Mouse (Mus musculus): ENCODE results near the gene Csrnp2.
"Not testable (repeated sequence)": the region's sequence is repeated elsewhere in the genome, so short reads cannot be mapped to it uniquely, and the experiment has no call there.

The Csrnp2 gene

DNA sequence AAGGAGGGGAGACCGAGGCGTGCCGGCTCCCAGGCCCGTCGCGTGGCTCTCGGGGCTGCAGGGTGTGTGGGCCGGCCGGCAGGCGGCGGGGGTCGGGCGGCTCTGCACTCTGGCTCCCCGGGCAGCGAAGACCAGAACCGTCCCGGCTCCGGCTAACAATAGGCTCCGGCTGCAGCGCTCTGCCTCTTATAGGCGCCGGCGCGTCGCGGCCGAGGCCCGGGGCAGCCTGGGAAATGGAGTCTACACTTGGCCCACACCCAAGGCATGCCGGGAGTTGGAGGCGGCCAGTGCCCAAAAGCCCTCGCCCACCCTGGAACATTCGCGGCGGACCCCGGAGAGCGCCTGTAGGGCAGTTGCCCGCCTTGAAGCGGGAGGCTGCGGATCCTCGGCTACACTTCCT lies at the start of gene Csrnp2:
TSS of gene Csrnp2 (minus strand) at position 387 of the 400 bp plus-strand sequence.
- peak; percentile 89 for DNase-seq (ENCODE audit: low read depth, low spot score)

DNA sequence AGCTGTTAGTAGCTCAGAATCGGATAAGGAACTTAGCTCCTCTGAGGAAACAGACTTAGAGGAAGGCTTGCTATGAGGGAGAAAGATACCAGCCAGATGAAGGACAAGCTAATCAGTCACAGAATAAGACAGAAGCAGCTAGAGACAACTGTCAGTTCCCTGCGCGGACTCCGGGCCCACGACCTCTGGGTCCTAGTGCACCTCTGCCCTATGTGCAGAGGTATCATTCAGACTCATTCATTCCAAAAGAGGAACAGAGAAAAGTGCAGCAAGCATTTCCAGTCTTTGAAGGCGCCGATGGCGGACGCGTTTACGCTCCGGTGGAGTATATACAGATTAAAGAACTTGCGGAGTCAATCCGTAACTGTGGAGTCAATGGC lies 48.4 kb upstream of the Csrnp2 start:
- DNase-seq (ENCODE audit: low read depth, low spot score): not testable (repeated sequence)

DNA sequence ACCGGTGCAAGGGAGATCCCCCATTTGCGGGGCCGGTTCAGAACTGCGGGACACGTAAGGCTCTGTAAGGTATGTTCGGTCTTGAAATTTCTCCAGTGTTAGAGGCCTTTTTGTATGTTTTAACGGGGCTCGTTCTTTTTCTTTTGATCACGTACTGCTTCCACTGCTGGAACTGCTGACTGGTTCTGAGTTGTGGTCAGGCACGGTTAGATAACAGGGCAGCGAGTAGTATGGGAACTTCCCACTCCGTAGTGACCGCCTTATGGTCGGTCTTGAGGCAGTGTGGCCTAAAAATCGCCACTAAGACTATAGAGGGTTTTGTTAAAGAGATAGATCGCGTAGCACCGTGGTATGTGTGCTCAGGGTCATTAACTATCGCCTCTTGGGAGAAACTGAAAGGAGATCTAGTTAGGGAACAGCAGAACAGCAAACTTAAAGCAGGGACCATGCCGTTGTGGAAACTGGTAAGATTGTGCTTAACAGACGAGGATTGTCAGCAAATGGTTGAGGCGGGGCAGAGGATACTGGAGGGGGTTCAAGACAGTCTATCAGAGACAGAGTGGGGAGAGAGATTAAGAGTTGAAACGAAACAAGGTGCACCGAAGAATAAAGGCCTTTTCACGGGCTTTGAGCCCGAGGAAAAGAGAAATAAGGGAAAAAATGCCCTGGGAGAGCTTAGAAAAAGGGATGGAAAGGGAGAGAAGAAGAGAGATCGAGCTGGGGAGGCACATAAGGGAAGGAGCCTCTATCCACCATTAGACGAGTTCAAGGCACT lies 47.8 kb upstream of the Csrnp2 start:
- not testable (repeated sequence) for DNase-seq (ENCODE audit: low read depth, low spot score)

- DNase-seq (ENCODE audit: low read depth, low spot score): no peak
Observed at GRCm38 (mm10) chr15:100541426-100541825, 46.1 kb upstream of the Csrnp2 start.

DNA sequence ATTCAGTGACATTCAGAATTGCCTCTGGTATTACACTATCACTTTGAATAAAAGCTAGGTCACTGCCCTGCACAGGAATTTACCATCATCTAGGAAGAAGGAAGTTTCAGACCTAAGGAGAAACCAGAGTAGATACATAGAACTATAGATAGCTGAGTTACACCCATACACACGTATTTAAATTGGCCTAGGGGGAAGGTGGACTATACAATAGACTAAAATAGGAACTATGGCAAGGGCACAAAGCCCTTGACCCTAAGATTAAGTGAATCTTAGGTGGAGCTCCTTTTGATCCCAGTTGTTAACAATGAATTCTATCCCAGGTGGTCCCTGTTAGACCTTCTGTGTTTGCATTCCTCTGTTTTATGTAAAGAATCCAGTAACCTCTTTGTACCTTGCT lies 45.7 kb upstream of the Csrnp2 start:
- DNase-seq (ENCODE audit: low read depth, low spot score): not testable (repeated sequence)

- DNase-seq (ENCODE audit: low read depth, low spot score): no peak
Observed at GRCm38 (mm10) chr15:100539411-100539810, 44.1 kb upstream of the Csrnp2 start.

GRCm38 (mm10) chr15:100537913-100538312 lies 42.6 kb upstream of the Csrnp2 start:
- no peak for DNase-seq (ENCODE audit: low read depth, low spot score)

DNA sequence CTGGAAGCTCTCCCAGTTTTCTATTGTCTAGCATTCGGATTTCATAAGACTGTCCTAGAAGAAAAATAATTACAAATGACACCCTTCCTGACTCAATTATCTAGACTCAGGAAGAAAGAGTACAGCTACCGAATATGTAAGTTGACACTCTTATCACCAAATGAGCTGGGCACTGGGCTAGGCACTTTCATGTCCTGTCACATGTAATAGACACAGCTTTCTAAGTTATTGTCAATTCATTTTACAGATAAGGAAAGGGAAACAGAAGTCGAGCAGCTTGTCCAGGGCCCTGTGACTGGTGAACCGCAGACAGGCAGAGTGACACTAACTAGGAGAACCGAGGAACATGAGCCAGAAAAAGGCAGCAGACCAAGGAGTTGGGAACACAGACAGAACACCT lies 32.6 kb upstream of the Csrnp2 start:
- DNase-seq (ENCODE audit: low read depth, low spot score): no peak

DNA sequence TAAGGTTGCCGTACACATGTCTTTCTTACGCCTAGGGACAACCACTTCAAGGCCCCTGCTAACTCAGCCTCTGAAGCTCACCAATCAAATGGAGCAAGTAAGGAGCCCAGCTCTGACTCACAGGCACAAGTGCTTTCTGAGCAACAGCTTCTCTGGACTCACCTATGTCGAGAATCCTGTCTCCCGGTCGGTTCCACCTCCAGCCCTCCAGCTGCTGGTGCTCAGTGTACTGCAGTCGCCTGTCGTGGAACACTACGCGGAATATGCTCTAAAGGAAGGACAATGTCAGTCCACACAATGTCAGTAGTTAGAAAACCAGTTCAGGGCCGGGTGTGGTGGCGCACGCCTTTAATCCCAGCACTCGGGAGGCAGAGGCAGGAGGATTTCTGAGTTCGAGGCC lies 30.1 kb upstream of the Csrnp2 start:
- DNase-seq (ENCODE audit: low read depth, low spot score): no peak

DNA sequence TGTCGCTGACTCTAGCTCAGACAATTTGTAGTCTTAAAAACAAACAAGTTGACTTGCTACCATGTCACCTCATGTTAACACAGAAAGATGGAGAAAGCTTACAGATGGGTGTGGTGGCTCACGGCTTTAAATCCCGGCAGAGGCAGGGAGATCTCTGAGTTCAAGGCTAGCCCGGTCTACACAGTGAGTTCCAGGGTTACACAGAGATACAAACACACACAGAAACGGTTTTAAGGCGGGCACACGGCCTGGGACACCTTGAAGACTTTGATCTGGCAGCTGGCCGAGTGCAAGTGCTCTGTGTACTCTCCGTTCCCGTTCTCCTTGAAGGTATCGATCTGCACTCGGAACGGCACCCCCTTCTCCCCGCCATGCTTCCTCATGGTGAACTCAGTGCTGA lies 25.0 kb upstream of the Csrnp2 start:
- no peak for DNase-seq (ENCODE audit: low read depth, low spot score)

DNA sequence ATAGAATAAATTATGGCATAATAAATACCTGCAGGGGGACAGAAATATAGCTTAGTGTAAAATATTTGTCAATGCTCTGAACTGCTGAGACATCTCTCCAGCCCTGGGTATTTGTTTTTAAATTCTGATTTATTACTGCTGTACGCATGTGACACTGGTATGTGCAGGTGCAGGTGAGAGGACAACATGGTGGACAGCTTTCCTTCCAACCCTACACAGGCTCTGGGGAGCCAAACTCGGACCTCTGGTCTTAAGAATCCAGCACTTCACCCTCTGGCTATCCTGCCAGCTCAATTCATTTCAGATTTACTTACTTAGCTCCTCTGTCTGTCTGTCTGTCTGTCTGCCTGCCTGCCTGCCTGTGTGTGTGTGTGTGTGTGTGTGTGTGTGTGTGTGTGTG lies 19.8 kb upstream of the Csrnp2 start:
- no peak for DNase-seq (ENCODE audit: low read depth, low spot score)

DNA sequence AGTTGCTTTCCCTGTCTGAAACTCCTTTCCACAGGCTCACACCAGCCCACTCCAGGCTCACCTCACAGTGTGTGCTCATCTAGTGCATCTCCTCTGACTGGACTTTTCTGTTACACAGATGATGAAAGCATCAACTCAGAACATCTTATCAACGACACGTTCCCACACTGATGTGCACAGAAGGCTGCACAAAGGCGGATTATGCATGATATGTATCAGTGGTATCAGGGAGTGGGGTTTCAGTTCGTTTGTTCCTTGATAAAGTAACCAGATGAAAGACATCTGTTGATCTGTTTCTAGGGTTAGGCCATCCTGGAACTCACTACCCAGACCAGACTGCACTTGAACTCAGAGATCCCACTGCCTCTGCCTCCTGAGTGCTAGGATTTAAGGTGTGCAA lies 18.1 kb upstream of the Csrnp2 start:
- DNase-seq (ENCODE audit: low read depth, low spot score): no peak

GRCm38 (mm10) chr15:100510072-100510471 lies 14.8 kb upstream of the Csrnp2 start:
- DNase-seq (ENCODE audit: low read depth, low spot score): no peak

DNA sequence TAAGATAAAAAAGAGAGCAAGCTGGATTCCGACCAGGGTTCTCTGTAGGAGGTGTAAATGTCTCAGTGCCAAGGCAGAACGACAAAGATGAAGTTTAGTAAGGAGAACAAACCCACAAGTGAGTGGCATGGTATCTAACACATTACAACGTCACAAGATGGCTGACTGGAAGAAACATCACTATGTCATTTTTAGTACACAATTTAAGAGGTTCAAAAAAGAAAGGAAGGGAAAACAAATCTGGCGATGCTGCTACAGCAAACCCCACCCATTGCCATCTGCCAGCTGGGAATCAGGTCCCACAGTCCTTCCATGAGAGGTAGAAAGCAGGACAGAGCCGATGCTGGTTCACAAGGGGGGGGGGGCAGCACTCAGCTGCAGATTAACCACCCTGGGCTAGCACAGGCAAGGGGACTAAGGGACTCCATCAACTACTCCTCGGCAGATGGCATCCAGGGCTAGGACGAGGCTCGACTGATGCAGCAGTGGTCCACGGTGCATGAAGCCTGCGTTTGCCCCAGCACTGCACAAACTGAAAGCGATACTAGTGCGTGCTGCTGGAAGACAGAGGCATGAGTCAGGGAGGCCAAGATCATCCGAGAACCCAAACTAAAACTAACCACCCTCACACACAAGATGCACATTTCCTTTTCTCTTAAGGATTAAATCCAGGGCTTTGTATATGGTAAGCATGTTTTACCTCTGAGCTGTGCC lies 13.3 kb upstream of the Csrnp2 start:
- DNase-seq (ENCODE audit: low read depth, low spot score): no peak

- not testable (repeated sequence) for DNase-seq (ENCODE audit: low read depth, low spot score)
Observed at GRCm38 (mm10) chr15:100499506-100499905, 4.2 kb upstream of the Csrnp2 start.

DNA sequence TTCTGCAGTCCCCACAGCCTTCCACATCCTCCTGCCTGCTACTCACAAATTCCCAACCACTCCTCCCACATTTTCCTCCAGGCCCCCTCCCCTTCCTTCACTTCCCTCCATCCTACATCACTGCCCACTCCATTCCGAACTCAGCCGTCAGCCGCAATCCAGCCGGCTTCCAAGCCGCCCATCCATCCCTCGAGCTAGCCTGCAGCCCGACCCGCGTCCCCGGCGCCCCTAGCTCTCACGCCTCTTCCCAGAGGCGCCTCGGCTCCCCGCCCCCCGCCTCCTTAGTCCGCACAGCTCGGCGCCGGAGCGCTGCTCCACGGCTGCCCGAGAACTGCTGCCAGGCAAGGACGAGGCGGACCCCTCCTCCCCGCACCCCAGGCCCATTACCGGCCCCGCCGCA lies 641 bp downstream of the Csrnp2 start:
- no peak for DNase-seq (ENCODE audit: low read depth, low spot score)

GRCm38 (mm10) chr15:100491966-100492365 lies 3.3 kb downstream of the Csrnp2 start:
- no peak for DNase-seq (ENCODE audit: low read depth, low spot score)

DNA sequence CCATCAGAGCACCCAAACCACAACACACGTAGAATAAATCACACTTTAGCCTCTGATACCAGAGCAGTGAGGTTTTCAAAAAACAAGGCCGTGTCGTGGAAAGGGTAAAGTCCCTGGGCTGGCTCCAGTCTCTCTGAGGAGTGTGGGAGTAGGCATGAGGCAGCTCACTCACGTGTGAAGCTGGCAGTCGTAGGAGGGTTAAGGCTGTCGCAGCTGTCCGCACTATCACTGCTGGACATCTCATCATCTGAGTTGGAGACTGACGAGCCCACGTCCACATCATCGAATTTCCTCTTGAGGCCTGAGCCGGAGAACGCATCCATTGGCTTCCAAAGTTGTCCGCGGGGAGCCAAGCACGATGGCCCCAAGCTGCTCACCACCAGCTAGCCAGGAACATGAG lies 6.0 kb downstream of the Csrnp2 start:
- no peak for DNase-seq (ENCODE audit: low read depth, low spot score)

DNA sequence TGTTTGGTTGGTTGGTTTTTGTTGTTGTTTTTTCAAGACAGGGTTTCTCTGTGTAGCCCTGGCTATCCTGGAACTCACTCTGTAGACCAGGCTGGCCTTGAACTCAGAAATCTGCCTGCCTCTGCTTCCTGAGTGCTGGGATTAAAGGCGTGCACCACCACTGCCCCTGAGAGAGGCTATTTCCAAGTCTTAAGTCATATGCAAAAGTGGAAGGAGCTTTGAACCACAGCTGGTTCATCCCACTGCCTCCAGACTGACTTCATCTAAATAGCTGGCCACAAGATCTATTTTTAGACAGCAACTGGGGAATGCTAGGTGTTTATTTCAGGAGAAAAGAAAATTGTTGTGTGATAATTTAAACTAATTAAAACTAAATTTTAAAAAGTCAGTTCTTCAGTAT lies 7.0 kb downstream of the Csrnp2 start:
- not testable (repeated sequence) for DNase-seq (ENCODE audit: low read depth, low spot score)

DNA sequence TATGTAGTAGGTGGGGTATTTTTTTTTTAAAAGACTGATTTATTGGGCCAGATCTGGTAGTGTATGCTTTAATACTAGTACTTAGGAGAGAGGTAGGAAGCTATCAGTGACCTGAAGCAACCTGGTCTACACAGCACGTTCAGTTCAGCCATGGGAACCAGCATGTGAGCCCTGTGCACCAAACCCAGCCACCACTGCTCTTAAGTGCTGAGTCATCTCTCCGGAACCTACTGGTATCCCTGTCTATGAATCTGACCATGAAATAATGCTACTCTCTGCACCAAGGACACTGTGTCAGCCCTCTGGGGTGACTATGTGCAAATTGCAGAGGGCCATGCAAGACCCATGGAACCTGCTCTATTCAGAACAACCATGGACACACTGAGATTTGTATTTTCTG lies 8.2 kb downstream of the Csrnp2 start:
- DNase-seq (ENCODE audit: low read depth, low spot score): no peak

GRCm38 (mm10) chr15:100486450-100486849 lies 8.8 kb downstream of the Csrnp2 start:
- DNase-seq (ENCODE audit: low read depth, low spot score): no peak

DNA sequence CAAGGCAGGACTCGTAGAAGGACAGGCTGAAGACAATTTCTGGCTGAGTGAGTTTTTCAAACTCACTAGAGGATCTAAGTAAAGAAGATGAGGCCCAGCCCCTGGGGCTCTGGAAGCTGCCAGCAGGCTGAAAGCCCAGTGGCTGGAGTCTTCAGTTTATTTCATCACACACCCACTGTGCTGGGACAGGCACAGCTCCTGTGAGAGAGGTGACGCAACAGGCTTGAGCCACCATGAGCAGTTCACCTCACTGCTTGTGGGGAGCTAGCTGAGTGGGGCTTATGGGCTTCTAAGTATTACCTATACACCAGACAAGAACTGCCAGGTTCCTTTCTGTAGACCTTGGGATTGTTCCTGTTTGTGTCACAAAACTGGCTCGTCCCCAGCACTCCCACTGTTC lies 9.7 kb downstream of the Csrnp2 start:
- DNase-seq (ENCODE audit: low read depth, low spot score): no peak

DNA sequence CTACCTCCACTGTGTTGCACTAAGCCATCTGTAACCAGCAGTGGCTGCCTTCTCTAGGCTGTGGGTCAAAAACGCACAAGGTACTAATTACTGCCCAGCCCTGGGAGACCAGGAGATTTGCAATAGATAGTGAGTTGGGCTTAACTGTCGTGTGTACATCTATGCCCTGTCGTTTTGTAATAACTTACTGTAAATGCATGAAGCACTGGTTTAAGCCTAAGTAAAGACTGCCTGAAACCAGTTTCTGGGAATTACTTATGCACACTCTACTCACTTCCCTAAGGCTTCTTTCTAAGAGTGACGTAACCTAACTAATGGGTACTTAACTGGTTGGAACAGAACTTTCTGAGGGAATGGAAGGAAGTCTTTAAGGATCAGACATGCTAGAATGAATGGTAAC lies 16.4 kb downstream of the Csrnp2 start:
- DNase-seq (ENCODE audit: low read depth, low spot score): no peak
